Mouse (Mus musculus) 3T3-L1 (cell line): ENCODE results near the gene Ctbp2.
A peak's percentile ranks its signal among the peaks of the same experiment; 100 is the strongest.

Experiments used
- DNase-seq: peaks from one replicate; pipeline ENCODE4 v3.0.0-alpha.2; 2015; ENCODE audit warnings: low read depth, low spot score

Ctbp2 gene

DNA sequence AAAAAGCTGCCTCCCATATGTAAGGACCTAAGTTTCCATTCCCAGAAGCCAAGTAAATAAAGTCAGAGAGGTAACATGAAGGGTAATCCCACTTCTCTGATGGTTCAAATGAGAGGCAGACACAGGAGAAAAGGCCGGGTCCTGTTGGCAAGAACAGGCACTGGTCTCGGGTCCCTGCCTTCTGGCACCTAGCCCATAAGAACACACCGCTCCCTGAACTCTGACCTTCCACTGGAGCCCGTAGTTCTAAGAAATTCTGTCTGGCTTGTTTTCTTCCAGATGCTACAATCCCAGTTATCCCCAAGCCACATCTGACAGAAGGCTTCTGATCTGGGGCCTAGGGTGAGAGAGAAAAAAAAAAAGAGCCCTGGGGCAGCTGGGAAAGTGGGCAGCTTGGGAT is 35.7 kb downstream of the Ctbp2 start:
- DNase-seq, result no peak

GRCm38 (mm10) chr7:133085408-133085807 is 38.7 kb downstream of the Ctbp2 start:
- peak; percentile 82 for DNase-seq

- DNase-seq, result no peak
Measured at GRCm38 (mm10) chr7:133083936-133084614, 40.1 kb downstream of the Ctbp2 start.

DNA sequence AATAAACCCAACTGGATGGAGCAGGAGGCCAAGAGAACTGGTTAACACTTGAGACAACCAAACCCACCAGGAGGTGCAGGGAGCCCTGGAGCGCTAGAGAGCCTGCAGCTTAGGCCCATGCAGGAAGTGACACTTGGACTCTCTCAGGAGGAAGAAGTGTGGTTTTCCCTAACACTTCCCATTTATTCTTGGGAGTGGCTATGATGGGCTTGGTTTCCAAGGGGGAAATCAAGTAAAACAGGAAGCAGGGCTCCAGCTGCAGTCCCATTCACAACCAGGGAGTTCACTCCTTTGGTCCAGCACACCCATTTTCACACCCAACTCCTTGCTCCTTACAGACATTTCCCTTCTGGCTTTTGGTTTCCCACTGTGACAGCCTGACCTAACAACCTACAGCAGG is 45.2 kb downstream of the Ctbp2 start:
- no peak for DNase-seq

- no peak for DNase-seq
Measured at GRCm38 (mm10) chr7:133074462-133075133, 49.6 kb downstream of the Ctbp2 start.

DNA sequence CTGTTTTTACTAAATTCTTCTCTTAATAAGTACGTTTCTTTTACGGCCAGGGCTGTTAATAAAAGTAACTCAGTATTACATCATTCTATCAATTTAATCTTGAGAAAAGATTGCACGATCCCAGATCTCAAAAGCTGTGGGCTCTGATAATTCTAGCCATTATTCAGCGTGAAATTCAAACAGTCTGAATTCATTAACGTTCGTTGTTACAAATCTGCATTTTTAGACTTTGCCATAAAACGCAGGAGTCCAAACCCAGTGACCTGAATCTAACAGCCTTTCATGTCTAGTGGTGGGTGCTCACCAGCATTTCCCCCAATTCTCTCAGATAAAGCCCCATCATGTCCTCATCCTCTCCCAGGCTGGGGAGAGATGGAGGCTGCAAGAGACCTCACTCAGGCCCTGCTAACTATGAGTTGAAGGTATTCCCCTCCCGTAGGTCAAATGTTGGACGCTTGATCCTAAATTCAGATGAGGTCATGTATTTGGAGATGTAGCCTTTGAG is 51.0 kb downstream of the Ctbp2 start:
- no peak for DNase-seq

- no peak for DNase-seq
Measured at GRCm38 (mm10) chr7:133072535-133072934, 51.6 kb downstream of the Ctbp2 start.

- no peak for DNase-seq
Measured at GRCm38 (mm10) chr7:133067321-133067841, 56.8 kb downstream of the Ctbp2 start.

DNA sequence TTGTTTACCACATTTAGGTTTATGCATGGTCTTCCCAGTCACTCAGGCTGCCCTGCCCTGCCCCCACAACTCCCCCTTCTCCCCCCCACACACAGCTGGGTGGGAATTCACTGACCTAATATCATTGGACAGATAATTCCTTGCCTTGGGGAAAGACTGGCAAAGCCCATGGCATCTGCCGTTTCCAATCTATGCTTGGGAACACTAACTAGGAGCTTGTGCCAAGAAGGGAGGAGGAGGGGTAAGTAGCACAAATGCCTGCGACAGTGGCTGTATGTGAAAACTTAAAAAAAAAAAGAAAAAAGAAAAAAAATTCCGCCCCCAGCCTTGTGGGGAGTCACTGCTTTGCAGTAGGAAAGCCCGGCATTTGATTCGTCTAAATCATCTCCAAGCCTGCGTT is 57.4 kb downstream of the Ctbp2 start:
- DNase-seq, result no peak

DNA sequence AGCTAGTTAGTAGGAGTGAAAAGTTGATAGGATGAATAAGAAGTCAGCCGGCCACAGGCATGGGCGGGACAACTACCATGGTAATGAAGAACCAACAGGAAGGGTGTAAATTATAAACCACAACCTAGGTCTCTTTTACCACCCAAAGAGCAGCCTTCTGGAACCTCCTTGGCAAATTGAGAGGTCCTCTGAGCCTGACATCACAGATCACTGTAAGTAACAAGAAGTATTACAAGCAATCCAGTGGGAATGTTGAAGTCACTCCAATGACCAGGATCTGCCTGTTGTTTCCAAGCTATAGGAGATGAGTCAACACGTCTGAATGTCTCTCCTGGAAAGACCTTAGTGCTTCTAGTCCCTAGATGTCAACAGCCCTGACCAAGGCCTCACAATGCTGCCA is 62.1 kb downstream of the Ctbp2 start:
- peak; percentile 44 for DNase-seq

GRCm38 (mm10) chr7:133060170-133060569 is 64.0 kb downstream of the Ctbp2 start:
- no peak for DNase-seq

GRCm38 (mm10) chr7:133059517-133060104 is 64.5 kb downstream of the Ctbp2 start:
- DNase-seq, result no peak

- DNase-seq, result no peak
Measured at GRCm38 (mm10) chr7:133059150-133059509, 65.0 kb downstream of the Ctbp2 start.

DNA sequence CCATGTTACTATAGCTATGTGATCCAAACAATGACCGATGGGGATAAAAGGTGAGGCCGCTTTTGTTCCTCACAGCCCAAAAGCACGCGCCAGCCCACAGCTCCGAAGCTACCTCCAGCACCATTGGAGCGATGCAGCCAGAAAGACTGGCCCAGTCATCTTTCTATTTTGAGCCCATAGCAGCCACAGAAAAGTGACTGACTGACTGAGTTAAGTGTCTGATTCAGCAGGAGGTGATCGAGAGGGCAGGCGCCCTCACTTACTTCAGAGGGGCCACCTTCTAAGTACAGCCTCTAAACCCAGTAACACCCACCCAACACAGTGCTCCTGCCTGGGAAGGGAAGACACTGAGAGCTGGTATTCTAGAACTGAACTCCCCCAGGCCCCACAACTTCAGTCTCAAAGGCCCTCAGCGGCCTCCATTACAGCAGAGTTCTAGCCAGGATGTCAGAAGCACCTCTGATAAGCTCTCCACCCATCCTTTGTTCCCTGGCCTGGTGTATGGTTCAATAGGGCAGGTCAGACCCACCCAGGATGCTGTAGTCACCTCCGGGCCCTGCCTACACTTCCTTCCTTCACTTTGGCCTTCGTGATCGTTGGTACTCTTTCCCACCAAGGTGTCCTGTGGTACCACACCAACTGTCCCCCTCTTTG is 65.5 kb downstream of the Ctbp2 start:
- no peak for DNase-seq

DNA sequence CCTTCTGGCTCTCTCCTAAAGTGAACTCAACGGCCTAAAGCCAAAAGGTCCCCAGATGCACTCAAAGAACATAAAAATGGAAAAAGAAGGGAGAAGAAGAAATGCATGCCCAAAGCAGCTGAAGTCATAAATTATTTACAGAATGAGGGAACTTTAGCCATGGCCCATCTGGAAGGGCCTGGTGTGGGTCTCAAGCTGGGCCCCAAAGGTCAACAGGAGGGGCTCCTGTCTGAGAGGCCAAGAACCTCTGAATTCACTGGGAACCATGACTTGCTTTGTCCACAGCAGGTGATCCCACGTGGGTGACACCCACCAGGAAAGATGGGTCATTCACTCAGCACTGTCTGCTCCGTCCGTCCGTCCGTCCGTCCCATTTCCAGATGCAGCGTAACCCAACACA is 67.2 kb downstream of the Ctbp2 start:
- no peak for DNase-seq

DNA sequence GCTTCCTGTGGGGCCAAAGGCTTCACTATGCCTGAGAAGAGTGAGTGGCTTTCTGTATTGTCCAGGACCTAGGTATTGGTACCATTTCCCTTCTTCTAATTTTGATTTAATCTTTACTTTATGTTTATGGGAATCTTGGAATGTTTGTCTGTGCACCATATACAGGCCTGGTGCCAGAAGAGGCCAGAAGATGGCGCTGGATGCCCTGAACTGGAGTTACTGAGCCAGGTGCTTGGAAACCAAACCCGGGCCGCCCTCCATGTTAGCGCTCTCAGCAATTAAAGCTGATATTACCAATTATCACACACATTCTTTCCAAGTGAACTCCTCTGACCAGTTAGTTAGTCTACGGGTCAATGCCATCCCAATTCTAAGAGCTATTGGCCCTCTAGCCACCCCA is 69.7 kb downstream of the Ctbp2 start:
- no peak for DNase-seq

GRCm38 (mm10) chr7:133053757-133054156 is 70.4 kb downstream of the Ctbp2 start:
- no peak for DNase-seq

- DNase-seq, result no peak
Measured at GRCm38 (mm10) chr7:133052819-133053218, 71.3 kb downstream of the Ctbp2 start.

DNA sequence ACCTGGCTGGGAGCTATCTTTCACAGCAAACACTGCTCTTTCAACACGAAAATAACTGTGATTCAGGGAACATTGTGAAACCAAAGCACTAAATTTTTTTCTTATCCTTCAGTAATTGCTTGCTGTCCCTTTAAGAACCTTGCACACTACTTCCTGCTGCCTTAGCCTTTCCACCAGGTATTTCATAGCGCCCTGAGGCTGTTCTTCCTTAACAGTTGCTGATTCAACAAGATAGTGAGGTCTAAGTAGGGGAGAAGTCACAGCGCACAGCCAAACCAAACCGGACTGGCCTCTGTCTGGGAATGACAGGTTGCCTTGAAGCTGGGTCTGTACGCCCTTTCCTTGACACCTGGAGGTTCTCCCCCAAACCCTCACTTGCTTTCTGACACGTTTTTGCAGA is 73.5 kb downstream of the Ctbp2 start:
- DNase-seq, result no peak

- DNase-seq, result no peak
Measured at GRCm38 (mm10) chr7:133048085-133048630, 76.0 kb downstream of the Ctbp2 start.

- DNase-seq, result no peak
Measured at GRCm38 (mm10) chr7:133047287-133047686, 76.9 kb downstream of the Ctbp2 start.

- no peak for DNase-seq
Measured at GRCm38 (mm10) chr7:133044721-133045120, 79.4 kb downstream of the Ctbp2 start.
